Mouse (Mus musculus) heart, embryonic 16.5 days (tissue): ENCODE measurements around the gene Zfp385c. TPM values are rescaled to one million over a fixed set of nuclear protein-coding genes. Genes with fewer than 3 reads are reported as not detected.

Experiments
- ATAC-seq: fragments of 200-750 bp; cut with Nextera tagmentation; replicated peaks from 2 replicates; pipeline ENCODE4 v1.8.0; 2017; ENCODE audit warnings: moderate number of reproducible peaks; ENCODE audit not compliant: insufficient read depth, low FRiP score; ENCODE audit errors: extremely low read depth
- H3K27ac ChIP-seq: fragments of 300-500 bp; sonication (generic); 2 replicates; pipeline ENCODE4 v1.5.1; 2014; ENCODE audit warnings: mild to moderate bottlenecking, low read length, control low read depth, moderate library complexity
- H3K27me3 ChIP-seq: fragments of 300-500 bp; sonication (generic); 2 replicates; pipeline ENCODE4 v1.6.1; 2014; ENCODE audit warnings: low read length, mixed read lengths; ENCODE audit not compliant: control insufficient read depth, insufficient read depth
- H3K36me3 ChIP-seq: fragments of 300-500 bp; sonication (generic); 2 replicates; pipeline ENCODE4 v1.6.1; 2014; ENCODE audit not compliant: control insufficient read depth, insufficient read depth
- H3K4me1 ChIP-seq: fragments of 300-500 bp; sonication (generic); 2 replicates; pipeline ENCODE4 v1.6.1; 2014; ENCODE audit warnings: low read length, mixed read lengths; ENCODE audit not compliant: control insufficient read depth, insufficient read depth
- H3K4me2 ChIP-seq: fragments of 300-500 bp; sonication (generic); 2 replicates; pipeline ENCODE4 v1.6.1; 2014; ENCODE audit warnings: low read depth, mild to moderate bottlenecking, control low read depth, low read length
- H3K4me3 ChIP-seq: fragments of 300-500 bp; sonication (generic); 2 replicates; pipeline ENCODE4 v1.5.1; 2014; ENCODE audit warnings: mild to moderate bottlenecking, control low read depth, low read length
- H3K9ac ChIP-seq: fragments of 300-500 bp; sonication (generic); 2 replicates; pipeline ENCODE4 v1.6.1; 2014; ENCODE audit warnings: low read length, control low read depth
- H3K9me3 ChIP-seq: fragments of 300-500 bp; sonication (generic); replicated peaks from 2 replicates; pipeline ENCODE4 v1.6.1; 2016; ENCODE audit warnings: low read length; ENCODE audit not compliant: control insufficient read depth
- WGBS: fragments of 180-500 bp; shearing (Covaris S2); extraction: QIAGEN DNeasy Blood & Tissue Kit; methylation state at CpG from one replicate; pipeline ENCODE4 v1.1.7; 2014; 5-methylcytosine and 5-hydroxymethylcytosine counted together
- polyA plus RNA-seq: library from polyadenylated mRNA; unstranded; fragments of >200 nt; fragmentation: Nextera tagmentation; extraction: Ambion mirVana; gene quantifications from 2 replicates; pipeline ENCODE4 v1.2.1, GENCODE M21; 2015

The Zfp385c gene
- polyA plus RNA-seq, 1 experiment from 2014 or later: 0.26 TPM

GRCm38 (mm10) chr11:100609355-100609996, 82.8 kb downstream of the Zfp385c start:
- WGBS: 51% methylated on average over 5 of the region's 5 CpGs
- peak overlapping the region; percentile 40 for H3K4me2 ChIP-seq
- H3K4me1 ChIP-seq: peaks cover 31% of the 10 kb centered on the region
- no peak overlapping the region; the same call in 1 of the 2 replicates for H3K4me3 ChIP-seq
- H3K27me3 ChIP-seq: no peaks in the 10 kb centered on the region
- no peak; the same call in 1 of the 2 replicates for ATAC-seq
- H3K27ac ChIP-seq: peak overlapping the region; percentile 86
- peak overlapping the region; percentile 49 for H3K9ac ChIP-seq
- no peaks in the 10 kb centered on the region for H3K9me3 ChIP-seq
- H3K36me3 ChIP-seq: 0 out of 2 replicates have a peak, but pooled peaks cover 3% of the 10 kb centered on the region

DNA sequence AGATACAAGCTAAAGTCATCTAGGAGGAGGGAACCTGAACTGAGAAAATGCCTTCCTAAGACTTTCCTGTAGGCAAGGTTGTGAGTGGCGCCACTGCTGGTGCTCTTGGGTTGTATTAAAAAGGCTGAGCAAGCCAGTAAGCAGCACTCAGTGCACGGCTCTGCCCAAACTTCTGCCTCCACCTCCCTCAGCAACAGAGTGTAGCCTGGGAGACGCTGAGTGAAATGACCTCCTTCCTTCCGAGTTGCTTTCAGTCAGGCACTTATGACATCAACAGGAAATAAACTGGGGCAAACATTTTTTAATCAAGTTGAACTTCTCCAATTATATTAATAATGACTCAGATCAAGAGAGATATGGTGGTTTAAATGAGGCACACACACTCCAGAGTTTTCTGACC, 83.5 kb downstream of the Zfp385c start:
- Histone ChIP-seq H3K9ac (no peak overlapping the region), H3K27ac (peak overlapping the region; percentile 86), H3K4me1 (peaks cover 37% of the 10 kb centered on the region), H3K9me3 (no peaks in the 10 kb centered on the region), H3K27me3 (no peaks in the 10 kb centered on the region), H3K4me2 (no peak overlapping the region), H3K4me3 (no peak overlapping the region), H3K36me3 (0 out of 2 replicates have a peak, but pooled peaks cover 3% of the 10 kb centered on the region)
- 53% methylated on average over 4 of the region's 4 CpGs for WGBS
- ATAC-seq: no peak

DNA sequence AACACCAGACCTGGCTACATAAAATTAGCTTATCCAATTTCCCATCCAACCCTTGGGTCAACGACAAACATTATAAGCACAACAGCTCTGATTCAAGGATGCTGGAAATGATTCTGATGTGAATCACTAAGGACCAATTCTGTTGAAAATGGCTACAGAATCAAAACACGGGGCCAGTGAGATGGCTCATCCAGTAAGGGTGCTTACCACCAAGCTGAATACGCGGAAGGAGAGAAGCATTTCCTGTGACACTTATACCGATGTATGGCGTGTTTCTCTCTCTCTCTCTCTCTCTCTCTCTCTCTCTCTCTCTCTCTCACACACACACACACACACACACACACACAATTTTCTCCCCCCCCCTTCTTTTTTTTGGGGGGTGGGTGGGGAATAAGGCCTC, 85.1 kb downstream of the Zfp385c start:
- peaks cover 37% of the 10 kb centered on the region for H3K4me1 ChIP-seq
- no peak for ATAC-seq
- H3K4me3 ChIP-seq: no peak overlapping the region
- no peak overlapping the region for H3K9ac ChIP-seq
- no peaks in the 10 kb centered on the region for H3K9me3 ChIP-seq
- WGBS: 84% methylated on average over 6 of the region's 6 CpGs
- H3K36me3 ChIP-seq: 0 out of 2 replicates have a peak, but pooled peaks cover 3% of the 10 kb centered on the region
- no peaks in the 10 kb centered on the region for H3K27me3 ChIP-seq
- H3K4me2 ChIP-seq: no peak overlapping the region
- H3K27ac ChIP-seq: no peak overlapping the region

GRCm38 (mm10) chr11:100605451-100605850, 86.8 kb downstream of the Zfp385c start:
- 92% methylated on average over 10 of the region's 10 CpGs for WGBS
- no peak for ATAC-seq
- peaks cover 30% of the 10 kb centered on the region for H3K4me1 ChIP-seq

GRCm38 (mm10) chr11:100604321-100605005, 87.8 kb downstream of the Zfp385c start:
- WGBS: 68% methylated on average over 4 of the region's 4 CpGs
- H3K9me3 ChIP-seq: no peaks in the 10 kb centered on the region
- H3K4me2 ChIP-seq: no peak overlapping the region
- H3K27me3 ChIP-seq: no peaks in the 10 kb centered on the region
- no peak overlapping the region for H3K27ac ChIP-seq
- H3K36me3 ChIP-seq: peaks cover 24% of the 10 kb centered on the region
- H3K4me1 ChIP-seq: peaks cover 20% of the 10 kb centered on the region
- no peak overlapping the region for H3K4me3 ChIP-seq
- ATAC-seq: no peak
- no peak overlapping the region for H3K9ac ChIP-seq

More at GRCm38 (mm10) chr11:100605451-100605850, 86.8 kb downstream of the Zfp385c start:
- no peak overlapping the region for H3K4me2 ChIP-seq
- H3K27ac ChIP-seq: no peak overlapping the region
- no peaks in the 10 kb centered on the region for H3K9me3 ChIP-seq
- no peak overlapping the region for H3K9ac ChIP-seq
- H3K27me3 ChIP-seq: no peaks in the 10 kb centered on the region
- H3K36me3 ChIP-seq: peaks cover 14% of the 10 kb centered on the region
- H3K4me3 ChIP-seq: no peak overlapping the region

DNA sequence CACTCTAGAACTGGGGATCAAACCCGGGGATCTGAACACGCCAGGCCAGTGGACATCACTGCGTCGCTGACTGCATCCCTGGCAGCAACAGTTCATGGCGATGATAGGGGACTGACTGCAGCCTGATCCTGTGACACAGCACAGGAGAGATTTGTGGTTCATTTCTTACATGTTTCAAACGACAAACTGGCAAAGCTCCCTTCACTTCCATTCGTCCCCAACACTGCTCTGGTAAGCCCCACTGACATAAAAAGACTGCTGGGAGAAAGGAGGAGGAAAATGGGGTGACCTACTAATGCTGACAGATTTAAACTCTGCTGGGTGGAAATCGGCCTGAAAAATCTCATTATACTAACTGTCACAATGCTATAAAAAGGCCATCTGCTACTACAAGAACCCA, 88.4 kb downstream of the Zfp385c start:
- WGBS: 61% methylated on average over 8 of the region's 8 CpGs

DNA sequence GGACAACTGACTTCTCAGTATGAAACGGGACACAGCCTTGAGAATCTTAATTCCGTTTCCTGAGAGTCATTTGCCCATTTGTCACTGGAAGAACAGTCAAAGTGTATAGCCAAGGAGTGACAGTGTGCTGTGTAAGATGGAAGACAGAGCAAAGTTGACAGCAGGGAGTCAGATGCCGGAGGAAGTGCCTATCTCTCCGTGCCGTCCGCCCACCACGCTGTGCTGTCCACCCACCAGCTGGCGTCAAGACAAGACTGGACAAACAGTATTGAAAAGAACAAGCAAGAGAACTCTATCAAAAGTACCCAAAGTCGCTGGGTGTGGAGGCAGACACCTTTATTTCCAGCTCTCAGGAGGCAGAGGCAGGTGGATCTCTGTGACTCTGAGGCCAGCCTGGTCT, 89.1 kb downstream of the Zfp385c start:
- Histone ChIP-seq H3K27ac (no peak overlapping the region), H3K4me1 (peaks cover 9% of the 10 kb centered on the region), H3K4me3 (no peak overlapping the region), H3K9me3 (no peaks in the 10 kb centered on the region), H3K4me2 (no peak overlapping the region), H3K9ac (no peak overlapping the region), H3K27me3 (no peaks in the 10 kb centered on the region), H3K36me3 (peaks cover 34% of the 10 kb centered on the region)
- ATAC-seq: no peak
- 63% methylated on average over 9 of the region's 9 CpGs for WGBS

More for the DNA sequence above, 88.4 kb downstream of the Zfp385c start:
- H3K4me1 ChIP-seq: peaks cover 15% of the 10 kb centered on the region
- no peak for ATAC-seq
- no peak overlapping the region for H3K4me3 ChIP-seq
- no peaks in the 10 kb centered on the region for H3K27me3 ChIP-seq
- H3K36me3 ChIP-seq: peaks cover 31% of the 10 kb centered on the region
- H3K4me2 ChIP-seq: no peak overlapping the region
- no peaks in the 10 kb centered on the region for H3K9me3 ChIP-seq
- peak overlapping the region; percentile 5 for H3K27ac ChIP-seq
- H3K9ac ChIP-seq: no peak overlapping the region

GRCm38 (mm10) chr11:100601372-100601771, 90.9 kb downstream of the Zfp385c start:
- H3K9ac ChIP-seq: no peak overlapping the region
- peaks cover 9% of the 10 kb centered on the region for H3K4me1 ChIP-seq
- H3K4me2 ChIP-seq: no peak overlapping the region
- H3K27ac ChIP-seq: no peak overlapping the region
- peaks cover 52% of the 10 kb centered on the region for H3K36me3 ChIP-seq
- no peaks in the 10 kb centered on the region for H3K27me3 ChIP-seq
- no peaks in the 10 kb centered on the region for H3K9me3 ChIP-seq
- 91% methylated on average over 3 of the region's 3 CpGs for WGBS
- no peak overlapping the region for H3K4me3 ChIP-seq
- ATAC-seq: no peak

DNA sequence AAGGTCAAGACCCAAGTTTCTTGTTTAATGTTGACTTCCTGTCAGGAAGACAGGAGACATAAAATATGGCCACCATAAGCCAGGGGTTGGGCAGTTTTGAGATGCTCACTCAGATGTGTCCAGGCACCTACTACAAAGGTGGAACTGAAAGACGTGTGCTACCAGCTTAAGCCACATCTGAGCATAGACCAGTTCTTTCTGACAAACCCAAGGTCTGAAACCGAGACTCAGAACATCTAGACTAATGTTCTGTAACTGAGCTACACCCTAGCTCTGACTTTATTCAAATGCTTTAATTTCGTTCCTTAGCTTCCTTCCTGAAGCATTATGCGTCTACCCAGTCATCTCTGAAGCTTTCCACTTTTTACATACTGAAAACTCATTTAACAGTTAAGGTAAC, 94.2 kb downstream of the Zfp385c start:
- peaks cover 58% of the 10 kb centered on the region for H3K36me3 ChIP-seq
- H3K9me3 ChIP-seq: no peaks in the 10 kb centered on the region
- 86% methylated on average over 4 of the region's 4 CpGs for WGBS
- H3K9ac ChIP-seq: no peak overlapping the region
- no peak overlapping the region for H3K4me3 ChIP-seq
- H3K27ac ChIP-seq: no peak overlapping the region
- no peaks in the 10 kb centered on the region for H3K27me3 ChIP-seq
- H3K4me2 ChIP-seq: no peak overlapping the region
- H3K4me1 ChIP-seq: peaks cover 5% of the 10 kb centered on the region
- ATAC-seq: no peak
